Mouse (Mus musculus): ENCODE measurements around the gene Ppfibp2.

GRCm38 (mm10) chr7:107553461-107553860 lies 41.5 kb upstream of the Ppfibp2 start:
- TF ChIP-seq CTCF (IDR thresholded peaks at IDR 0.05; ENCODE audit: low read depth, low read length) (no peak), GATA1 (IDR thresholded peaks at IDR 0.05; ENCODE audit: borderline replicate concordance, low read length) (no peak)
